Mouse (Mus musculus) neural tube, embryonic 15.5 days (tissue): ENCODE data around the gene Apbb2. TPM values are rescaled to one million over a fixed set of nuclear protein-coding genes. Genes with fewer than 3 reads are reported as not detected.

Source experiments
- ATAC-seq: fragments of 200-750 bp; cut with Nextera tagmentation; 2 replicates; pipeline ENCODE4 v1.8.0; 2017; ENCODE audit warnings: mild to moderate bottlenecking, moderate TSS enrichment, moderate library complexity; ENCODE audit not compliant: low FRiP score
- H3K27ac ChIP-seq: fragments of 300-500 bp; sonication (generic); replicated peaks from 2 replicates; pipeline ENCODE4 v1.5.1; 2015; ENCODE audit warnings: mild to moderate bottlenecking, inconsistent platforms
- H3K27me3 ChIP-seq: fragments of 300-500 bp; sonication (generic); replicated peaks from 2 replicates; pipeline ENCODE4 v1.6.1; 2015; ENCODE audit warnings: inconsistent platforms
- H3K36me3 ChIP-seq: fragments of 300-500 bp; sonication (generic); 2 replicates; pipeline ENCODE4 v1.6.1; 2015; ENCODE audit warnings: inconsistent platforms
- H3K4me1 ChIP-seq: fragments of 300-500 bp; sonication (generic); 2 replicates; pipeline ENCODE4 v1.6.1; 2015; ENCODE audit warnings: inconsistent platforms
- H3K4me2 ChIP-seq: fragments of 300-500 bp; sonication (generic); 2 replicates; pipeline ENCODE4 v1.6.1; 2015; ENCODE audit warnings: inconsistent platforms, mild to moderate bottlenecking, moderate library complexity
- H3K4me3 ChIP-seq: fragments of 300-500 bp; sonication (generic); replicated peaks from 2 replicates; pipeline ENCODE4 v1.5.1; 2015; ENCODE audit warnings: mild to moderate bottlenecking, inconsistent platforms
- H3K9ac ChIP-seq: fragments of 300-500 bp; sonication (generic); replicated peaks from 2 replicates; pipeline ENCODE4 v1.6.1; 2015; ENCODE audit warnings: mild to moderate bottlenecking, inconsistent platforms
- H3K9me3 ChIP-seq: fragments of 300-500 bp; sonication (generic); replicated peaks from 2 replicates; pipeline ENCODE4 v1.6.1; 2016; ENCODE audit warnings: inconsistent platforms
- WGBS: fragments of 180-500 bp; shearing (Covaris S2); methylation state at CpG from one replicate; pipeline ENCODE4 v1.1.7; 2015; ENCODE audit warnings: mixed read lengths; 5-methylcytosine and 5-hydroxymethylcytosine counted together
- polyA plus RNA-seq: library from polyadenylated mRNA; unstranded; fragments of >200 nt; fragmentation: Nextera tagmentation; extraction: Ambion mirVana; gene quantifications from 2 replicates; pipeline ENCODE4 v1.2.1, GENCODE M21; 2015

Apbb2 gene
- polyA plus RNA-seq, 1 experiment from 2014 or later: 118 TPM

DNA sequence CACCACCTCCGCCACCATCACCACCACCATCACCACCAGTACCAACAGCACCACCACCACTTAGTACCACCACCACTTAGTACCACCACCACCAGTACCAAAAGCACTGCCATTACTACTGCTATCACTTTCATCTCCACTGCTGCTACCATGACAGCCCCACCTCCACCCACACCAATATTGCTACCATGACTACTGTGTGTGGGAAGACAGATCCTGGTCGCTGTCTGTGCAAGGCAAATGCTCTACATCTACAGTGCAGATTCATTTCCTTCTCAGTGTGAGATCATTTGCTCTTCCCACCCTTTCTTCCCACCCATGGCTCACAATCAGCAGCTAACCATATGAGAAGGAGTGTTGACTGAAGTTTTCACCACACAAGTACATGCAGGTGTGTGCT is 315.7 kb downstream of the Apbb2 start:
- Histone ChIP-seq H3K9ac (no peak overlapping the region), H3K4me2 (no peak overlapping the region), H3K4me3 (no peak overlapping the region), H3K9me3 (no peaks in the 10 kb centered on the region), H3K27ac (no peak overlapping the region), H3K4me1 (peaks cover 21% of the 10 kb centered on the region), H3K27me3 (no peaks in the 10 kb centered on the region), H3K36me3 (peaks cover 31% of the 10 kb centered on the region)
- 88% methylated on average over 2 of the region's 2 CpGs for WGBS
- no peak for ATAC-seq

DNA sequence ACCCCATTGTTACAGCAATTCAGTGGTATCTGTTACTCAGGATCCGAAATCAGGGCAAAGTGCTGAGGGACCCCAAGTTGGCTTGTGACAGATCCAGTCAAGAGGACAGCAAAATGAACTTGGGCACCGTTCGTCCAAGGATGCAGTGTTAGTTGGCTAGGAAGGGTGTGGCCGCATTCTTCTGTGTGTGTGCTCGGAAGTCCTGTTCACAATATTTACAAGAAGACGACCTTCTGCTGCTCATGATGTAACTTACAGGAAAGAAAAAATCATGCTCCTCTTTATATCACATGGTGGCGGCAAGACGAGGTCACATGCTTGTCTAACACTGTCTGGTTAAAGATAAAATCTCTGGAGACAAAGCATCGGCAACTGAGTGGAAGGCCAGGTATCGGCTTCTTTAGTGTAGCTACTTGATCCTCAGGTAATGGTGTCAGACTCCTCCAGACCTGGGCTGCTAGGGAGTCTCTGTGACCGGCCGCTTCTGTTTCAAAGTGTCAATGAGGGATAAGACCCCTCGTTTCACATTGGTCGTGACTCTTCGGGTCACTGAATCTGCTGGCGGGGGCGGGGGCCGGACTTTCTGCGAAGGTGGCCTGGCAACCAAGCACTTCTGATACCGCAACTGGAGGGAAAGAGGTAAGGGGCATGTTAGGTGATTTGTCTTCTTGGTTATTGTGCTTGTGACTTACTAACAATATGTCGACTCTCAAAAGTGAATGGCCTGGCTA is 316.3 kb downstream of the Apbb2 start:
- no peak for ATAC-seq
- no peak overlapping the region for H3K27ac ChIP-seq
- WGBS: 91% methylated on average over 21 of the region's 21 CpGs
- no peak overlapping the region for H3K9ac ChIP-seq
- no peak overlapping the region for H3K4me2 ChIP-seq
- H3K4me3 ChIP-seq: no peak overlapping the region
- H3K27me3 ChIP-seq: no peaks in the 10 kb centered on the region
- H3K9me3 ChIP-seq: no peaks in the 10 kb centered on the region
- peaks cover 25% of the 10 kb centered on the region for H3K36me3 ChIP-seq
- H3K4me1 ChIP-seq: peaks cover 21% of the 10 kb centered on the region

DNA sequence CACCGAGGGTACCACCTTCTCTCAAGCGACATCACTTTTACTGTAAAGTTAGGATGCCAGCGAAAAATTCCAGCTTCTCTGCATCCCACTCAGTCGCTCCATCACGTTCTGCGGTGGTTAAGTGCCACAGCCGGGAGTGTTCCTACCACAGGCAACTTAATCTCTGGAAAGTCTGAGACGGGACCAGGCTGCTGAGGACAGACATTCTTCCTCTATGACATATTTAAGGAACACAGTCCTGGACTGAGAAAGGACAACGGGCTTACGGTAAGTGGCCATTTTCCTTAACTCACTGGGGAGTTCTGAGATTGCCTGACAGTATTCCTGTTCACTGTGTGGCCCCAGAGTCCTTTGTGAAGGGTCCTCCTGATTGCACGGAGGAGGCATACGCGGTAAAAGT is 318.0 kb downstream of the Apbb2 start:
- peaks cover 15% of the 10 kb centered on the region for H3K4me1 ChIP-seq
- H3K4me2 ChIP-seq: no peak overlapping the region
- H3K27ac ChIP-seq: no peak overlapping the region
- H3K4me3 ChIP-seq: no peak overlapping the region
- H3K27me3 ChIP-seq: no peaks in the 10 kb centered on the region
- 91% methylated on average over 13 of the region's 13 CpGs for WGBS
- no peak overlapping the region for H3K9ac ChIP-seq
- H3K9me3 ChIP-seq: no peaks in the 10 kb centered on the region
- H3K36me3 ChIP-seq: peaks cover 13% of the 10 kb centered on the region
- ATAC-seq: no peak

DNA sequence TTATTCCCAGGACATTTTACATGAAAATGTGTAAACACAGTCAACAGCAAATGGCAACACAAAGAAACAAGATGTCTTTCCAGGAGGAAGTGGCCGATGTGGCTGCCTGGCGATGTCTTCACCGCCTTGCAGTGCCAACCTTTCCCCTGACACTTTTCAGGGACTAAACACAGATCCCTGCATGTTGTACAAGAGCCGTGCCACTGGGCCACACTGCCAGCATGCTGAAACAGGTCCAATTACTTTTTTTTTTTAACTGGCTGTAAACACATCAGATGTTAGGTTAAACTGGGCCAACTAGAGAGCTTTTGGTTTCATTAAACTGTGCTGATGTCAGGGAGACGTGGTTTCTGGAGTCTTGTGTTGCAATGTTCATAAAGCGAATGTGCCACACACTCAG is 319.7 kb downstream of the Apbb2 start:
- H3K4me3 ChIP-seq: no peak overlapping the region
- 87% methylated on average over 6 of the region's 6 CpGs for WGBS

DNA sequence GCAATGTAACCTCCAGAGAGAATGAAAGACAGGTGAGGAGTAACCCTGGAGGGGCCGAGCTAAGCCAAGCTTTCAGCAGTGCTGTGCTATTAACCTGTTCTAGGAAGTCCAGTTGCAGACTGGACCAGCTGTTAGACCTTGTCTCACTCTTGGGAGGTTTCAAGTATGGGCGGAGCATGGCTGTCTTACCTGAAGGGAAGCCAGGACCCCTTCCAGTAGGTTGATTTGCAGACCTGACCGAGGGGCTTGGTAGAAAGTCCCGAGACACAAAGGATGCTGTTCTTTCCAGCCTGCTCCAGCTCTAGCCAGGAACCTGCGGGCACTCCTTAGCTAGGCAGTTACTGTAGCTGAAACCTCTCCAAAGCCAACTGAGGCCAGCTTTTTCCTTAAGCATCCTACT is 322.5 kb downstream of the Apbb2 start:
- H3K4me3 ChIP-seq: no peak overlapping the region
- H3K4me2 ChIP-seq: no peak overlapping the region
- H3K36me3 ChIP-seq: 0 out of 2 replicates have a peak, but pooled peaks cover 3% of the 10 kb centered on the region
- ATAC-seq: no peak
- no peaks in the 10 kb centered on the region for H3K27me3 ChIP-seq
- no peak overlapping the region for H3K9ac ChIP-seq
- H3K4me1 ChIP-seq: no peaks in the 10 kb centered on the region
- H3K27ac ChIP-seq: no peak overlapping the region
- no peaks in the 10 kb centered on the region for H3K9me3 ChIP-seq
- 97% methylated on average over 5 of the region's 5 CpGs for WGBS

More for the DNA sequence above, 319.7 kb downstream of the Apbb2 start:
- H3K9ac ChIP-seq: no peak overlapping the region
- no peaks in the 10 kb centered on the region for H3K27me3 ChIP-seq
- no peak overlapping the region for H3K27ac ChIP-seq
- no peak overlapping the region for H3K4me2 ChIP-seq
- no peak for ATAC-seq
- peaks cover 13% of the 10 kb centered on the region for H3K36me3 ChIP-seq
- no peaks in the 10 kb centered on the region for H3K9me3 ChIP-seq
- H3K4me1 ChIP-seq: peaks cover 1% of the 10 kb centered on the region

DNA sequence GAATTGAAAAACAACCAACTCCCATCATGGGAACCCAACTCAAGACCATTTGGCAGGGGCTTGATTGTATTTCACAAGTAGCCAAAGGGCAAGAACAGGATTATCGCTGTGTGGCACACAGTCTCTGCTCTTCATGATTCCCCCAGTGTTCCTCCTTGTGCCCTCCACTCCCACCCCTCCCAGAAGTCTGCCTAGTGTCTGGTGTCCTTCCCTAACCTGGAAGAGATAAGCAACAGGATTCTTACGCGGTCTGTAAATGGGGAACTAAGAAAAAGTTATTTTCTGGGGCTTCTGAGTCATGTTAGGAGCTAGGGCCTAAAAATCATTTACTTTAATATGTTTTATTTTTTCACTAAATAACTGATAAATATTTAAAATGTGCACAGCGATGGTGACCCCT is 323.6 kb downstream of the Apbb2 start:
- no peaks in the 10 kb centered on the region for H3K9me3 ChIP-seq

DNA sequence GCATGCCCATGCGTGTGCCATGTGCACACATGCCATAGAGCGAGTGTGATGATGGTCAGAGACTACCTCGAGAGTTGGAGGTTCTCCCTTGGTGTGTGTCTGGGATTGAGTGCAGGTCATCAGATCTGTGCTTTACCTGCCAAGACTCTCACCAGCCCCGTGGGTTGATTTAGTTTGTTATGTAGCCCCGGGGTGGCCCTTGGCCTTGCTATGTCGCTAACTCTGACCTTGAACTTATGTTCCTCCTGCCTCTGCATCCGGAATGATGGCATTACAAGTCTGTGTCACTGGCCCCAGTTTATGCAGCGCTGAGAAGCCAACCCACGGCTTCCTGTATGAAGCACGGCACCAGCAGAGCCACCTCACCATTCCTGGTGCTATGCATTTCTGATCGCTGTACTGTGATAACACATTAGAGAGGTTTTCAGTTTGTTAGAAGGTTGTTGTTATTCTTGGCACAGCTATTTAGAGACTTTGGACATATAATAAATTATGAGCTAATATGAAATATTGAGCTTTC is 324.4 kb downstream of the Apbb2 start:
- H3K4me1 ChIP-seq: no peaks in the 10 kb centered on the region
- H3K4me3 ChIP-seq: no peak overlapping the region
- no peak for ATAC-seq
- no peaks in the 10 kb centered on the region for H3K27me3 ChIP-seq
- H3K4me2 ChIP-seq: no peak overlapping the region
- WGBS: 93% methylated on average over 11 of the region's 11 CpGs
- H3K27ac ChIP-seq: no peak overlapping the region
- H3K9ac ChIP-seq: no peak overlapping the region
- H3K9me3 ChIP-seq: no peaks in the 10 kb centered on the region
- no peaks in the 10 kb centered on the region for H3K36me3 ChIP-seq

More for the DNA sequence above, 323.6 kb downstream of the Apbb2 start:
- Histone ChIP-seq H3K4me1 (no peaks in the 10 kb centered on the region), H3K27me3 (no peaks in the 10 kb centered on the region), H3K36me3 (no peaks in the 10 kb centered on the region), H3K9ac (no peak overlapping the region), H3K4me2 (no peak overlapping the region), H3K4me3 (no peak overlapping the region), H3K27ac (no peak overlapping the region)
- ATAC-seq: no peak
- 90% methylated on average over 4 of the region's 4 CpGs for WGBS

DNA sequence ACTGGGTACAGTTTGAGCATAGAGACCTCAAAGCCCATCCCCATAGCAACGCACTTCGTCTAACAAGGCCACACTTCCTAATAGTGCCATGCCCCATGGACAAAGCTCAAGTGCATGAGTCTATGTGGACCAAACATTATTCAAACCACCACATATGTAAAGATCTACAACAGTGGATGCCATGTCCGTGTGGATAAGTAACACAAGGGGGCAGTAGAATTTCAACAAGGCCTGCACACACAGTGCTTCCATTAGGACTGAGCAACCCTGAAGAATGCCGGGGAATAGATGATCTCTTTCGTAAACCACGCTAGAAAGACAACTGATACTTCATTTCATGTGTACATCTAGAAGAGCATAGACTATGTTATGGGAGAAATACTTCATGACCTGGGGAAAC is 337.8 kb downstream of the Apbb2 start:
- H3K27me3 ChIP-seq: no peaks in the 10 kb centered on the region
- 79% methylated on average over 6 of the region's 6 CpGs for WGBS
- no peaks in the 10 kb centered on the region for H3K36me3 ChIP-seq
- no peak overlapping the region for H3K4me2 ChIP-seq
- no peak overlapping the region for H3K27ac ChIP-seq
- H3K4me3 ChIP-seq: no peak overlapping the region
- no peaks in the 10 kb centered on the region for H3K9me3 ChIP-seq
- H3K4me1 ChIP-seq: no peaks in the 10 kb centered on the region
- no peak for ATAC-seq
- H3K9ac ChIP-seq: no peak overlapping the region

DNA sequence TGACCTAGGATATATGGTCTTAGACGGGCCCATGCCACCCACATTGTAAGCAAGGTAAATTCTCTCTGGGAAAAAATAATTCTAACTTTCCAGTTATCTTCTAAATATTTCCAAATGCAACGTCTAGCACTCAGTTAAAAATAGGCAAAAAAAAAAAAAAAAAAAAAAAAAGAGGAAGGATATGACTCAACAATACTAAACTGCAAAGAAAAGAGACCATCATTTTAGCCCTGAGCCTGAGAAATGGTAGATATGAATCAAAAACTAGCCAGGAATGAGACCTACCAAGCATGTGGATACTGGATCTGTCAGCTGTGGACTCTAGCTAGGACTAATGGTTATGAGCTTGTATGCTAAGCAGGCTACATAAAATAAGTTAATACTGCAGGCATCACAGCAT is 338.9 kb downstream of the Apbb2 start:
- no peaks in the 10 kb centered on the region for H3K9me3 ChIP-seq
- no peaks in the 10 kb centered on the region for H3K4me1 ChIP-seq
- H3K36me3 ChIP-seq: no peaks in the 10 kb centered on the region
- no peak for ATAC-seq
- no peak overlapping the region for H3K27ac ChIP-seq
- H3K9ac ChIP-seq: no peak overlapping the region
- H3K4me3 ChIP-seq: no peak overlapping the region
- H3K27me3 ChIP-seq: no peaks in the 10 kb centered on the region
- H3K4me2 ChIP-seq: no peak overlapping the region
- WGBS: 83% methylated on average over 2 of the region's 2 CpGs

DNA sequence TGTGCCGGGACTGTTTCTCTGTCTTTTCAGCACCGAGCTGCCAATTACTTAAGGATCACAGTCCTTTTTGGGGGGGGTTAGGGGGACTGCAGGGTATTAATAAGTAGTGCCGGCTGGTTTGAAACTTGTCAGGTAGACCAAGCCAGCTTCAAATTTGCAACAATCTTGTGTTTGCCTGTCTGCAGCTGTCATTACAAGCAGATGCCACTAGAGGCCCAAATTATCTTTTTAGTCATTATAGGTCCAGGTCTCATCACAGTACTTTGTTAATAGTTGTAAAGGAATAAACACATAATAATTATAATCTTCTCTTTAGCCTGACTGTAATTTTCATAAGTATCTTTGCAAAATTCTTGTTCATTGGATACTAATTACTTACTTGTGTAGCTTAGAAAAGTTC is 344.2 kb downstream of the Apbb2 start:
- WGBS: 46% methylated on average over 3 of the region's 3 CpGs
- H3K9ac ChIP-seq: no peak overlapping the region
- no peak overlapping the region for H3K4me3 ChIP-seq
- H3K27me3 ChIP-seq: no peaks in the 10 kb centered on the region
- H3K27ac ChIP-seq: no peak overlapping the region
- H3K36me3 ChIP-seq: no peaks in the 10 kb centered on the region
- ATAC-seq: no peak
- no peak overlapping the region for H3K4me2 ChIP-seq
- H3K4me1 ChIP-seq: no peaks in the 10 kb centered on the region
- peaks cover 3% of the 10 kb centered on the region; the same call in 1 of the 2 replicates for H3K9me3 ChIP-seq

DNA sequence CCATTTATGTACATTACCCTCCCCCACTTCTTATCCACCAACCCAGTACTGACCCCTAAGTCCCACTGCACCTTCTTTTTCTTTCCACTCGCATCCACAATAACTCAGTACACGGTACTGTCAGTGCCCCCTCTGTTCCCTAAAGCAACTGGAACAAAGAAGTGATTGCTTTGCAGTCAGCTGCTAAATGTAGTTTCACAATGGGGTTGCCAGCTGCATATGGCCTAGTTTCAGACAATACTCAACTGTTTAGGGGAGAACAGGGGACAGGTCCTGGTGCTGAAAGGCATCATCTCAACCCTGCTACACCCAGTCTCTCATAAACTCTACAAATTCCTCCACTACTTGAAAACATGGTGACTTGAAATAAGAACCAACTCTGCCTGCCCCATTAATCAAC is 347.4 kb downstream of the Apbb2 start:
- ATAC-seq: no peak
- no peak overlapping the region for H3K9ac ChIP-seq
- H3K27me3 ChIP-seq: no peaks in the 10 kb centered on the region
- H3K4me2 ChIP-seq: no peak overlapping the region
- 31% methylated on average over 2 of the region's 2 CpGs for WGBS
- no peaks in the 10 kb centered on the region for H3K36me3 ChIP-seq
- H3K4me3 ChIP-seq: no peak overlapping the region
- peaks cover 3% of the 10 kb centered on the region; the same call in 1 of the 2 replicates for H3K9me3 ChIP-seq
- H3K27ac ChIP-seq: no peak overlapping the region
- H3K4me1 ChIP-seq: no peaks in the 10 kb centered on the region

DNA sequence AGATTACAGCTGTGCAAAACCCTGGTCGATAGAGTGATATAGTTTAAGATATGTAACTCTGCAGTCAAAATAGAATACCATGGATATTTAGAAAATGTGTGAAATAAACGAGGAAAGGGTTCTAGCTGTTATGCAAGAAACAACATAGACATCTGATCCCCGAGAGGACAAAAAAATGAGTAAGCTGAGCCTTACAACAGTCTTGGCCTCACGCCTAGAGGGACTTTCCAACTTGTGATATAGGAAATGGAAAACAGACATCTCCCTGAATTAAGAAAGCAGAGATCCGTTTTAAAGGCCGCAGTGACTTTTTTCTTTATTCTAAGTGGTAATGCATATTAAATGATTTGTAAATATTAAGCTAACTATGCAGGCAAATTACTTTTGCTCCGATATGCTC is 349.0 kb downstream of the Apbb2 start:
- WGBS: 87% methylated on average over 7 of the region's 7 CpGs
- no peak overlapping the region for H3K4me3 ChIP-seq
- no peak overlapping the region for H3K9ac ChIP-seq
- no peaks in the 10 kb centered on the region for H3K4me1 ChIP-seq
- H3K36me3 ChIP-seq: no peaks in the 10 kb centered on the region
- no peak overlapping the region for H3K4me2 ChIP-seq
- H3K27ac ChIP-seq: no peak overlapping the region
- H3K9me3 ChIP-seq: peaks cover 3% of the 10 kb centered on the region; the same call in 1 of the 2 replicates
- H3K27me3 ChIP-seq: no peaks in the 10 kb centered on the region
- no peak for ATAC-seq
